Mouse (Mus musculus): ENCODE measurements around the gene Mad2l1bp. TPM values are rescaled to one million over a fixed set of nuclear protein-coding genes. Genes with fewer than 3 reads are reported as not detected.
A peak's percentile ranks its signal among the peaks of the same experiment; 100 is the strongest.

Mad2l1bp gene
- polyA plus RNA-seq, 1 experiment from 2014 or later, result 41.2 TPM

- H3K4me2 ChIP-seq, result no peak overlapping the region
- H3K27me3 ChIP-seq (replicated peaks; ENCODE audit: control insufficient read depth, insufficient read depth, low read length), result no peaks in the 10 kb centered on the region
- H3K4me1 ChIP-seq (replicated peaks; ENCODE audit: control insufficient read depth, insufficient read depth, low read length), result peaks cover 8% of the 10 kb centered on the region
- ATAC-seq (replicated peaks; ENCODE audit: low FRiP score) (no peak), DNase-seq (ENCODE audit: low spot score) (no peak)
- H3K9me3 ChIP-seq (ENCODE audit: control insufficient read depth, low read length), result no peaks in the 10 kb centered on the region
- WGBS, result 76% methylated on average over 3 of the region's 3 CpGs
- no peaks in the 10 kb centered on the region for H3K36me3 ChIP-seq (ENCODE audit: control insufficient read depth, insufficient read depth, low read length)
- H3K9ac ChIP-seq (ENCODE audit: low read depth, low read length), result no peak overlapping the region
- H3K4me3 ChIP-seq (ENCODE audit: low read depth, low read length), result no peak overlapping the region
- no peak overlapping the region for H3K27ac ChIP-seq (ENCODE audit: low read depth, low read length)
These were observed 13.5 kb downstream of the Mad2l1bp start for GRCm38 (mm10) chr17:46139872-46140271.

- WGBS, result 51% methylated on average over 8 of the region's 8 CpGs
- no peak for DNase-seq (ENCODE audit: low spot score)
- H3K4me2 ChIP-seq, result no peak overlapping the region
These were observed 14.7 kb downstream of the Mad2l1bp start for GRCm38 (mm10) chr17:46138563-46139236.

GRCm38 (mm10) chr17:46132862-46133261, 20.5 kb downstream of the Mad2l1bp start:
- Histone ChIP-seq H3K4me1 (replicated peaks; ENCODE audit: control insufficient read depth, insufficient read depth, low read length) (no peaks in the 10 kb centered on the region; the same call in 1 of the 2 replicates), H3K9me3 (ENCODE audit: control insufficient read depth, low read length) (no peaks in the 10 kb centered on the region), H3K4me2 (no peak overlapping the region), H3K27ac (ENCODE audit: low read depth, low read length) (no peak overlapping the region), H3K9ac (ENCODE audit: low read depth, low read length) (no peak overlapping the region), H3K36me3 (ENCODE audit: control insufficient read depth, insufficient read depth, low read length) (peaks cover 14% of the 10 kb centered on the region; the same call in 1 of the 2 replicates), H3K4me3 (ENCODE audit: low read depth, low read length) (no peak overlapping the region), H3K27me3 (replicated peaks; ENCODE audit: control insufficient read depth, insufficient read depth, low read length) (no peaks in the 10 kb centered on the region)
- DNase-seq (ENCODE audit: low spot score), result no peak
- 47% methylated on average over 8 of the region's 8 CpGs for WGBS
- ATAC-seq (replicated peaks; ENCODE audit: low FRiP score), result no peak

More at GRCm38 (mm10) chr17:46138563-46139236, 14.7 kb downstream of the Mad2l1bp start:
- no peaks in the 10 kb centered on the region for H3K36me3 ChIP-seq (ENCODE audit: control insufficient read depth, insufficient read depth, low read length)
- H3K9ac ChIP-seq (ENCODE audit: low read depth, low read length), result no peak overlapping the region
- H3K27ac ChIP-seq (ENCODE audit: low read depth, low read length), result no peak overlapping the region
- H3K4me3 ChIP-seq (ENCODE audit: low read depth, low read length), result no peak overlapping the region
- ATAC-seq (replicated peaks; ENCODE audit: low FRiP score), result no peak
- H3K4me1 ChIP-seq (replicated peaks; ENCODE audit: control insufficient read depth, insufficient read depth, low read length), result 0 out of 2 replicates have a peak, but pooled peaks cover 4% of the 10 kb centered on the region
- no peaks in the 10 kb centered on the region for H3K9me3 ChIP-seq (ENCODE audit: control insufficient read depth, low read length)
- H3K27me3 ChIP-seq (replicated peaks; ENCODE audit: control insufficient read depth, insufficient read depth, low read length), result no peaks in the 10 kb centered on the region

GRCm38 (mm10) chr17:46132058-46132718, 21.2 kb downstream of the Mad2l1bp start:
- no peak overlapping the region for H3K4me3 ChIP-seq (ENCODE audit: low read depth, low read length)
- H3K36me3 ChIP-seq (ENCODE audit: control insufficient read depth, insufficient read depth, low read length), result peaks cover 16% of the 10 kb centered on the region; the same call in 1 of the 2 replicates
- no peak overlapping the region for H3K9ac ChIP-seq (ENCODE audit: low read depth, low read length)
- no peaks in the 10 kb centered on the region for H3K9me3 ChIP-seq (ENCODE audit: control insufficient read depth, low read length)
- no peak overlapping the region for H3K27ac ChIP-seq (ENCODE audit: low read depth, low read length)
- 18% methylated on average over 12 of the region's 12 CpGs for WGBS
- no peaks in the 10 kb centered on the region for H3K27me3 ChIP-seq (replicated peaks; ENCODE audit: control insufficient read depth, insufficient read depth, low read length)
- DNase-seq (ENCODE audit: low spot score), result peak; percentile 67
- no peak overlapping the region for H3K4me2 ChIP-seq
- no peak for ATAC-seq (replicated peaks; ENCODE audit: low FRiP score)
- no peaks in the 10 kb centered on the region; the same call in 1 of the 2 replicates for H3K4me1 ChIP-seq (replicated peaks; ENCODE audit: control insufficient read depth, insufficient read depth, low read length)

- DNase-seq (ENCODE audit: low spot score) (no peak), ATAC-seq (replicated peaks; ENCODE audit: low FRiP score) (no peak)
- Histone ChIP-seq H3K27ac (ENCODE audit: low read depth, low read length) (no peak overlapping the region), H3K9me3 (ENCODE audit: control insufficient read depth, low read length) (no peaks in the 10 kb centered on the region), H3K36me3 (ENCODE audit: control insufficient read depth, insufficient read depth, low read length) (peaks cover 31% of the 10 kb centered on the region), H3K4me3 (ENCODE audit: low read depth, low read length) (no peak overlapping the region), H3K4me2 (no peak overlapping the region), H3K4me1 (replicated peaks; ENCODE audit: control insufficient read depth, insufficient read depth, low read length) (peaks cover 3% of the 10 kb centered on the region; the same call in 1 of the 2 replicates), H3K27me3 (replicated peaks; ENCODE audit: control insufficient read depth, insufficient read depth, low read length) (no peaks in the 10 kb centered on the region), H3K9ac (ENCODE audit: low read depth, low read length) (no peak overlapping the region)
- WGBS, result 80% methylated on average over 13 of the region's 13 CpGs
These were observed 23.4 kb downstream of the Mad2l1bp start for GRCm38 (mm10) chr17:46129741-46130498.

- WGBS, result 75% methylated on average over 6 of the region's 6 CpGs
- DNase-seq (ENCODE audit: low spot score) (no peak), ATAC-seq (replicated peaks; ENCODE audit: low FRiP score) (no peak)
- Histone ChIP-seq H3K36me3 (ENCODE audit: control insufficient read depth, insufficient read depth, low read length) (peaks cover 49% of the 10 kb centered on the region), H3K27ac (ENCODE audit: low read depth, low read length) (no peak overlapping the region), H3K27me3 (replicated peaks; ENCODE audit: control insufficient read depth, insufficient read depth, low read length) (no peaks in the 10 kb centered on the region), H3K9ac (ENCODE audit: low read depth, low read length) (no peak overlapping the region), H3K4me1 (replicated peaks; ENCODE audit: control insufficient read depth, insufficient read depth, low read length) (peaks cover 3% of the 10 kb centered on the region; the same call in 1 of the 2 replicates), H3K9me3 (ENCODE audit: control insufficient read depth, low read length) (no peaks in the 10 kb centered on the region), H3K4me3 (ENCODE audit: low read depth, low read length) (no peak overlapping the region), H3K4me2 (no peak overlapping the region)
These were observed 25.4 kb downstream of the Mad2l1bp start for GRCm38 (mm10) chr17:46127814-46128493.

GRCm38 (mm10) chr17:46126608-46127007, 26.7 kb downstream of the Mad2l1bp start:
- Histone ChIP-seq H3K4me3 (ENCODE audit: low read depth, low read length) (no peak overlapping the region), H3K9ac (ENCODE audit: low read depth, low read length) (no peak overlapping the region), H3K27me3 (replicated peaks; ENCODE audit: control insufficient read depth, insufficient read depth, low read length) (no peaks in the 10 kb centered on the region), H3K4me2 (no peak overlapping the region), H3K4me1 (replicated peaks; ENCODE audit: control insufficient read depth, insufficient read depth, low read length) (peaks cover 3% of the 10 kb centered on the region; the same call in 1 of the 2 replicates), H3K27ac (ENCODE audit: low read depth, low read length) (no peak overlapping the region), H3K9me3 (ENCODE audit: control insufficient read depth, low read length) (no peaks in the 10 kb centered on the region), H3K36me3 (ENCODE audit: control insufficient read depth, insufficient read depth, low read length) (peaks cover 56% of the 10 kb centered on the region)
- no peak for DNase-seq (ENCODE audit: low spot score)
- WGBS, result 76% methylated on average over 6 of the region's 6 CpGs
- ATAC-seq (replicated peaks; ENCODE audit: low FRiP score), result no peak
